11 mouse cellular contexts compared by ENCODE assay signal in genomic region chr8:120572534-120572933, GRCm38 (mm10). TPM values are rescaled to one million over a fixed set of nuclear protein-coding genes. Genes with fewer than 3 reads are reported as not detected.
A peak's percentile ranks its signal among the peaks of the same experiment; 100 is the strongest.
DNase-seq lines count a peak whose midpoint lies in the region; ATAC-seq and TF ChIP-seq lines count a peak whose summit lies in the region.
"Had no signal": no experiment of that assay in that cellular context is flagged by ENCODE, and none has a peak within 500 bp of the region (broad histone marks: within the 10 kb centered on the region; RNA-seq: fewer than 3 reads in every experiment).

No protein-coding gene starts in this region.

- ATAC-seq in intestine, postnatal 0 days, result no peak
- no peak for ATAC-seq in intestine, embryonic 15.5 days
- peak; percentile 43 to 47 for ATAC-seq in hematopoietic stem cell, adult 5-6 weeks (replicated peaks in 1 of 2; ENCODE audit: insufficient read depth in 1 of 2, low FRiP score in 2 of 2, low TSS enrichment in 1 of 2, low read depth in 1 of 2, poor library complexity in 2 of 2, severe bottlenecking in 2 of 2)
- peak; percentile 53 for ATAC-seq in neutrophil, adult 5-6 weeks (ENCODE audit: extremely low read depth, insufficient number of reproducible peaks, low FRiP score, poor library complexity, severe bottlenecking)

- H3K9ac ChIP-seq in intestine, postnatal 0 days (ENCODE audit: low read depth, low read length), result no peak overlapping the region
- no peak overlapping the region for H3K9ac ChIP-seq in intestine, embryonic 15.5 days
- H3K9ac ChIP-seq: embryonic facial prominence, embryonic 12.5 days had no signal

- H3K27ac ChIP-seq in intestine, postnatal 0 days (ENCODE audit: low read depth, low read length), result no peak overlapping the region
- no peak overlapping the region for H3K27ac ChIP-seq in intestine, embryonic 15.5 days
- H3K27ac ChIP-seq in bone marrow, adult 2 months (ENCODE audit: control insufficient read depth, insufficient read depth, low read depth, low read length, poor library complexity), result peak overlapping the region; percentile 85
- H3K27ac ChIP-seq in limb, embryonic 10.5 days, result no peak overlapping the region
- H3K27ac ChIP-seq: embryonic facial prominence, embryonic 12.5 days had no signal

- H3K27me3 ChIP-seq in intestine, postnatal 0 days (replicated peaks; ENCODE audit: control insufficient read depth, insufficient read depth, low read length), result no peaks in the 10 kb centered on the region
- H3K27me3 ChIP-seq in intestine, embryonic 15.5 days (replicated peaks), result no peaks in the 10 kb centered on the region
- H3K27me3 ChIP-seq in limb, embryonic 10.5 days (ENCODE audit: low read depth, poor library complexity, severe bottlenecking), result no peaks in the 10 kb centered on the region; the same call in 1 of the 2 replicates
- H3K27me3 ChIP-seq: embryonic facial prominence, embryonic 12.5 days had no signal

- H3K36me3 ChIP-seq in intestine, postnatal 0 days (ENCODE audit: control insufficient read depth, insufficient read depth), result peaks cover 99% of the 10 kb centered on the region
- H3K36me3 ChIP-seq in intestine, embryonic 15.5 days, result peaks cover 82% of the 10 kb centered on the region
- peaks cover 99% of the 10 kb centered on the region for H3K36me3 ChIP-seq in limb, embryonic 10.5 days

- H3K4me1 ChIP-seq in intestine, postnatal 0 days (replicated peaks; ENCODE audit: control insufficient read depth, insufficient read depth, low read length), result no peaks in the 10 kb centered on the region
- H3K4me1 ChIP-seq in intestine, embryonic 15.5 days (replicated peaks), result peaks cover 2% of the 10 kb centered on the region; the same call in 1 of the 2 replicates
- H3K4me1 ChIP-seq in bone marrow, adult 2 months (ENCODE audit: control insufficient read depth, insufficient read depth, low read length), result peaks cover 5% of the 10 kb centered on the region
- peaks cover 76% of the 10 kb centered on the region for H3K4me1 ChIP-seq in limb, embryonic 10.5 days

- TF ChIP-seq CTCF in intestine, postnatal 0 days (IDR thresholded peaks at IDR 0.05; ENCODE audit: low read depth), result peak; percentile 14; the same call in 1 of the 2 replicates
- TF ChIP-seq CTCF in bone marrow, adult 2 months (IDR thresholded peaks at IDR 0.05; ENCODE audit: control insufficient read depth, insufficient read depth, low read length), result peak; percentile 59

- DNase-seq in adrenal gland, postnatal 25 days, result no peak
- DNase-seq in limb, embryonic 10.5 days (ENCODE audit: low spot score), result no peak
- no peak for DNase-seq in c-Kit-positive CD71-positive TER-119-positive erythroid progenitor cells, embryonic 14.5 days (ENCODE audit: low spot score)
- DNase-seq: kidney, postnatal 14 days had no signal

- TF ChIP-seq POLR2A in bone marrow, adult 2 months (IDR thresholded peaks at IDR 0.05; ENCODE audit: borderline replicate concordance, control insufficient read depth, low read depth, low read length), result peak; percentile 36; the same call in 1 of the 2 replicates

- H3K4me3 ChIP-seq in intestine, postnatal 0 days (ENCODE audit: low read depth, low read length), result no peak overlapping the region
- no peak overlapping the region for H3K4me3 ChIP-seq in intestine, embryonic 15.5 days (replicated peaks)
- no peak overlapping the region for H3K4me3 ChIP-seq in bone marrow, adult 2 months (replicated peaks; ENCODE audit: control insufficient read depth, low read depth, low read length)
- H3K4me3 ChIP-seq in limb, embryonic 10.5 days, result no peak overlapping the region
- H3K4me3 ChIP-seq: embryonic facial prominence, embryonic 12.5 days; myocyte had no signal

- no peaks in the 10 kb centered on the region for H3K9me3 ChIP-seq in intestine, postnatal 0 days (ENCODE audit: control insufficient read depth)
- H3K9me3 ChIP-seq in intestine, embryonic 15.5 days, result no peaks in the 10 kb centered on the region
- H3K9me3 ChIP-seq in limb, embryonic 10.5 days (replicated peaks), result no peaks in the 10 kb centered on the region
- H3K9me3 ChIP-seq: embryonic facial prominence, embryonic 12.5 days had no signal

- no peak overlapping the region for H3K4me2 ChIP-seq in intestine, postnatal 0 days (replicated peaks; ENCODE audit: low read depth)
- H3K4me2 ChIP-seq in intestine, embryonic 15.5 days (replicated peaks), result no peak overlapping the region
- H3K4me2 ChIP-seq: embryonic facial prominence, embryonic 12.5 days had no signal

- 86% methylated on average over 21 of the region's 21 CpGs for WGBS in intestine, postnatal 0 days
- WGBS in intestine, embryonic 15.5 days, result 82% methylated on average over 21 of the region's 21 CpGs
- WGBS in bone marrow, adult 2 months, result 26% methylated on average over 21 of the region's 21 CpGs
- 90% methylated on average over 21 of the region's 21 CpGs for WGBS in limb, embryonic 10.5 days

RNA-seq across cellular contexts. Expression of gene Gins2, which starts 16.6 kb away (rescaled TPM):
- 23.1 and 23.7 TPM in 2 replicates for polyA plus RNA-seq in intestine, postnatal 0 days (2015; fragmentation: Nextera tagmentation; extraction: Ambion mirVana)
- polyA plus RNA-seq in intestine, embryonic 15.5 days (2015; fragmentation: Nextera tagmentation; extraction: Ambion mirVana), result 88.4 and 88.8 TPM in 2 replicates
- polyA plus RNA-seq in bone marrow, adult 2 months (2011; ENCODE audit: insufficient read depth, insufficient read length, low replicate concordance, missing spikeins), result 14.7 and 20.0 TPM in 2 replicates
- total RNA-seq in hematopoietic stem cell, adult 5-6 weeks (2017), result 24.0 and 46.7 TPM in 2 replicates
- total RNA-seq in neutrophil, adult 5-6 weeks (2017), result 0.70 and 0.86 TPM in 2 replicates
- total RNA-seq in adrenal gland, postnatal 25 days (2021), result 12.2 and 12.4 TPM in 2 replicates
- 153 and 167 TPM in 2 replicates for polyA plus RNA-seq in limb, embryonic 10.5 days (2016; fragmentation: Nextera tagmentation; extraction: Ambion mirVana)

Comparison
In these comparisons a context has a peak if more than half of its experiments do, and no peak if none do; other contexts are left out.
1. ATAC-seq: peak in hematopoietic stem cell, adult 5-6 weeks (2 of 2) and neutrophil, adult 5-6 weeks (single experiment); none in intestine, postnatal 0 days (single experiment) and intestine, embryonic 15.5 days (single experiment).